Mouse (Mus musculus): Measurements from ENCODE around the gene Sptbn4.
A peak's percentile ranks its signal among the peaks of the same experiment; 100 is the strongest.
"Not testable (repeated sequence)": the region's sequence is repeated elsewhere in the genome, so short reads cannot be mapped to it uniquely, and the experiment has no call there.

The Sptbn4 gene

GRCm38 (mm10) chr7:27447419-27448286, at the start of gene Sptbn4, which contains the start of gene Blvrb:
TSS of gene Sptbn4 (minus strand) at chr7:27447686.
TSS of gene Blvrb (plus strand) at chr7:27447978.
- peak; percentile 97 to 98 for DNase-seq

- not testable (repeated sequence) for DNase-seq
Measured at GRCm38 (mm10) chr7:27494659-27495367, 47.3 kb upstream of the Sptbn4 start.

- DNase-seq = no peak
Measured at GRCm38 (mm10) chr7:27493450-27493849, 46.0 kb upstream of the Sptbn4 start.

GRCm38 (mm10) chr7:27493022-27493421, 45.5 kb upstream of the Sptbn4 start:
- DNase-seq = no peak

GRCm38 (mm10) chr7:27491856-27492255, 44.4 kb upstream of the Sptbn4 start:
- DNase-seq = no peak

GRCm38 (mm10) chr7:27490543-27491329, 43.2 kb upstream of the Sptbn4 start:
- DNase-seq = peak; percentile 90 to 92

GRCm38 (mm10) chr7:27490227-27490542, 42.7 kb upstream of the Sptbn4 start:
- DNase-seq = no peak

GRCm38 (mm10) chr7:27489270-27489869, 41.9 kb upstream of the Sptbn4 start:
- DNase-seq = peak in 1 of 2 experiments; percentile 37

- DNase-seq = peak; percentile 58 to 79
Measured at GRCm38 (mm10) chr7:27487740-27488268, 40.3 kb upstream of the Sptbn4 start.

GRCm38 (mm10) chr7:27486770-27487697, 39.5 kb upstream of the Sptbn4 start, which contains the start of gene Sertad1:
TSS of gene Sertad1 (plus strand) at chr7:27486910.
- DNase-seq = peak; percentile 99

GRCm38 (mm10) chr7:27486102-27486769, 38.8 kb upstream of the Sptbn4 start:
- no peak for DNase-seq

GRCm38 (mm10) chr7:27483860-27484259, 36.4 kb upstream of the Sptbn4 start:
- no peak for DNase-seq

- peak; percentile 72 to 76 for DNase-seq
Measured at GRCm38 (mm10) chr7:27481627-27481969, 34.1 kb upstream of the Sptbn4 start.

GRCm38 (mm10) chr7:27480927-27481626, 33.6 kb upstream of the Sptbn4 start:
- DNase-seq = no peak

GRCm38 (mm10) chr7:27480506-27480905, 33.0 kb upstream of the Sptbn4 start:
- no peak for DNase-seq

GRCm38 (mm10) chr7:27479750-27480149, 32.3 kb upstream of the Sptbn4 start:
- DNase-seq = no peak

- no peak for DNase-seq
Measured at GRCm38 (mm10) chr7:27478561-27478960, 31.1 kb upstream of the Sptbn4 start.

- no peak for DNase-seq
Measured at GRCm38 (mm10) chr7:27476098-27476635, 28.7 kb upstream of the Sptbn4 start.

GRCm38 (mm10) chr7:27475596-27475995, 28.1 kb upstream of the Sptbn4 start:
- no peak for DNase-seq

- DNase-seq = peak; percentile 98
Measured at GRCm38 (mm10) chr7:27474490-27474954, 27.0 kb upstream of the Sptbn4 start.
